Mouse (Mus musculus): ENCODE measurements around the gene Zrsr1. TPM values are rescaled to one million over a fixed set of nuclear protein-coding genes. Genes with fewer than 3 reads are reported as not detected.
A peak's percentile ranks its signal among the peaks of the same experiment; 100 is the strongest.

Gene Zrsr1
- total RNA-seq, 2 experiments from 2014 or later: 11.2 to 17.6 TPM

- DNase-seq: no peak
- intact Hi-C loops (cut with DNase I): loop anchor here (10.0 kb wide), 1 partner anchor 735 kb away; no protein-coding TSS in a partner anchor
These were observed 2.3 kb upstream of the Zrsr1 start for GRCm38 (mm10) chr11:22969486-22969885.

DNA sequence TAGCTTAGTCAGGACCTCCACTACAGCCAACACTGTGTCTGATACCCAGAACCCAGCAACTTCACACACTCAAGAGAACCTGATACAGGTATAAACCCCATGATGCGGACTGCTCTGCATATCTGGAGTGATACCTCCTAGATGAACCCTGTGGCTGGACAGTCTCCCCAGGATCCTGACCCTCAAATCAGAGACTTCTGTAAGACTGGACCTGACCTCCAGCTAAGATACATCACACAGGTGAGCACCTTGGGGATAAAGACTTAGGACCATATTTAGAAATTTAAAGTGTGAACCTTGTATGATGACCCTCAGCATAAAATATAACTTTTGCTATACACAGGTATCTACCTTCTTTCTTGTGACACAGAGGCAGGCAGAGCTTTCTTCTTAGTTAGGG is 1.3 kb upstream of the Zrsr1 start:
- intact Hi-C loops (cut with DNase I): loop anchor here (5.0 kb wide), 1 partner anchor 338 kb away; no protein-coding TSS in a partner anchor
- DNase-seq: no peak

GRCm38 (mm10) chr11:22972746-22973526 is 1.1 kb downstream of the Zrsr1 start:
- peak; percentile 69 to 82 for DNase-seq
- intact Hi-C loops (cut with DNase I): loop anchor here (5.0 kb wide), 1 partner anchor 341 kb away; no protein-coding TSS in a partner anchor

DNA sequence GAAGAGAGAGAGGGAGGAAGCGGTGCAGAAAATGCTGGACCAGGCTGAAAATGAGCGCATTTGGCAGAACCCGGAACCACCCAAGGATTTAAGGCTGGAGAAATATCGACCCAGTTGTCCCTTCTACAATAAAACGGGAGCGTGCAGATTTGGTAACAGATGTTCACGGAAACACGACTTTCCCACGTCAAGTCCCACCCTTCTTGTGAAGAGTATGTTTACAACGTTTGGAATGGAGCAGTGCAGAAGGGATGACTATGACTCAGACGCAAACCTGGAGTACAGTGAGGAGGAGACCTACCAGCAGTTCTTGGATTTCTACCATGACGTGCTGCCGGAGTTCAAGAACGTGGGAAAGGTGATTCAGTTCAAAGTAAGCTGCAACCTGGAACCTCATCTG is 1.8 kb downstream of the Zrsr1 start:
- intact Hi-C loops (cut with DNase I): loop anchor here (5.0 kb wide), 1 partner anchor 341 kb away; no protein-coding TSS in a partner anchor

GRCm38 (mm10) chr11:22978215-22978614 is 6.4 kb downstream of the Zrsr1 start:
- intact Hi-C loops (cut with DNase I): no loop called here
- DNase-seq: no peak

More for the DNA sequence above, 1.8 kb downstream of the Zrsr1 start:
- DNase-seq: no peak

GRCm38 (mm10) chr11:22978711-22979110 is 6.9 kb downstream of the Zrsr1 start:
- no peak for DNase-seq

DNA sequence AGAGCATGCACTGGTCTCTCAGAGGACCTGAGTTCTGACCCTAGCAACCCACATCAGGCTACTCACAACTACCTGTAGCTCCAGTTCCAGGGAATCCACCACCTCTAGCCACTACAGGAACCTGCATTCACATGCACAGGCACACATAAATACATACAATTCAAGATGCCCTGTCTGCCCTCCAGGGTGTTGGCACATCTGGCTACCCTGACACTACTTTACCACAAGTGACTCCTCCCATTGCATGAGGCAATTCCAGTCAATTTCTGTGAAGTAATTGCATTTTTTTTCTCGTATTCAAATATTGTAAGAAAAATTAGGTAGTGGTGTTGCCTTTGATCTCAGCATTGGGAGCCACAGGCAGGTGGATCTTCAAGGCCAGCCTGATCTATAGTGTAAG is 7.4 kb downstream of the Zrsr1 start:
- no peak for DNase-seq
- intact Hi-C loops (cut with DNase I): no loop called here

More at GRCm38 (mm10) chr11:22978711-22979110, 6.9 kb downstream of the Zrsr1 start:
- intact Hi-C loops (cut with DNase I): no loop called here

DNA sequence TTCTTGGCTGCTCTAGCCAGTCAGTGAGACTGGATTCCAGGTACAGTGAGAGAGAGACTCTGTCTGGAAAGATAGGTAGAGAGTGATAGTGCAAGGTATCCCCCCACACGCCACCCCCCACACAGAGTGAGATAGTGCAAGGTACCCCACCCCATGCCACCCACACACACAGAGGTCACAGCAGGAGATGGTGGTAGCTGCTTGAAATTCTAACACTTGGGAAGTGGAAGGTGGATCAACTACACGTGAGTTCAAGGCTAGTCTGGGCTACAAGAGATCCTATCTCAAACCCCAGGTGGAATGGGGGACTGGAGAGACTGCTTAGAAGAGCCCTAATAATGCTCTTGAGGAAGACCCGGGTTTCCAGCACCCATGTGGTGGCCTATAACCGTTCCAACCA is 9.2 kb downstream of the Zrsr1 start:
- intact Hi-C loops (cut with DNase I): loop anchor here (2.0 kb wide), 1 partner anchor 278 kb away; no protein-coding TSS in a partner anchor
- no peak for DNase-seq

DNA sequence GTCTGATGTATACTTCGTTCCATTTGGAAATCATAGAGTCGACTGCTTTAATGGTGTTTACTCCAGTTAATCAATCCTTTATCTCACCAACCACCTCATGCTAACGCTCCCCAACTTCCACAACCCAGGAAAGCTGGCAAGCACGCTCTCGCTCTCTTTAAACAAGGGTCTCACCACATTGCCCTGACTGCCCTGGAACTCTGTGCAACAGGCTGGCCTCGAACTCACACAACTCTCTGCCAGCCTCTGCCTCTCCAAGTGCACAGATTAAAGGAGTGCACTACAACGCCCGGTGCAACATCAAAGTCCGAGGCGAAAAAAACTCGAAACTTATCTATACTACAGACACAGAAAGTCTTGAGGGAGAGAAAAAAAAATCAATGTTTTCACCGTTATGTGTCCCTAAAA is 9.7 kb downstream of the Zrsr1 start:
- intact Hi-C loops (cut with DNase I): loop anchor here (2.0 kb wide), 1 partner anchor 277 kb away; no protein-coding TSS in a partner anchor
- no peak for DNase-seq

GRCm38 (mm10) chr11:22981984-22982757 is 10.4 kb downstream of the Zrsr1 start, which contains the start of the genes Gm28048 and Commd1:
Gm28048 (minus strand) TSS chr11:22982090.
Commd1 (minus strand) TSS chr11:22982382.
- intact Hi-C loops (cut with DNase I): loop anchor here (2.0 kb wide), 1 partner anchor 277 kb away; no protein-coding TSS in a partner anchor
- DNase-seq: peak; percentile 98

DNA sequence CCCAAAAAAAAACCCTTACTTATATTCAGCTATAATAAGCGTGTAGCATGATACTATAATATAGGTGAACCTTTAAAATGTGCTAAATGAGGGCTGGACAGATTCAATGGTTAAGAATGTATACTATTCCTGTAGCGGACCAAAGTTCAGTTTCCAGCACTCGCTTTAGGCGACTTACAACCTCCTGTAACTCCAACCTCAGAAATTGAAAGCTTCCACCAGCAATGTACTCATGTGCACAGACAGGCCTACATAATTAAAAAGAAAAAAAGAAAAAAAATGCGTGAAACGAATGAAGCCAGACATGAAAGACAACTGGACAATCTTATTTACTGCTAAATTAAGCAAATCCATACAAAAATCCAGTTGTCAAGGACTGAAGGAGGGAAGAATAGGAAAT is 11.0 kb downstream of the Zrsr1 start:
- DNase-seq: no peak
- intact Hi-C loops (cut with DNase I): no loop called here

- DNase-seq: no peak
- intact Hi-C loops (cut with DNase I): no loop called here
These were observed 13.7 kb downstream of the Zrsr1 start for GRCm38 (mm10) chr11:22985510-22985909.

DNA sequence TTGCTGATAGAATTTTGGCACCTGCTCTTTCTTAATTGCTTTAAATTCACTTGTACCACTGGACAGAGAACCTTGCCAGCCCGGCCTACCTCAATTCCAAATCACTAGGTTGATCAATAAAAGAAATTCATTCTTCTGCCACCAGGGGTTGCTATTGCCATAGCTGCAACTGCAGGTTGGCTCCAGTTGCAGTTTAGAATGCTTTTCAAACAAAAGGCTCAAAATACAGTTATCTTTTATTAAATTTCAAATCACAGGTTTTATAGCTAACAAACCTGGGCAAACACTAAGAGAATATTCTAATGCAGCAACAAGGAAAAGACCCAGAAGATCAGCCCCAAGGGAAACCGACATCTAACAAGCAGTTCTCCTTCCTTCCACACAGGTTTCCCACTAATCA is 15.6 kb downstream of the Zrsr1 start:
- DNase-seq: no peak
- intact Hi-C loops (cut with DNase I): loop anchor here (2.0 kb wide), 1 partner anchor 285 kb away; no protein-coding TSS in a partner anchor

GRCm38 (mm10) chr11:22989786-22990185 is 18.0 kb downstream of the Zrsr1 start:
- intact Hi-C loops (cut with DNase I): no loop called here
- DNase-seq: no peak

DNA sequence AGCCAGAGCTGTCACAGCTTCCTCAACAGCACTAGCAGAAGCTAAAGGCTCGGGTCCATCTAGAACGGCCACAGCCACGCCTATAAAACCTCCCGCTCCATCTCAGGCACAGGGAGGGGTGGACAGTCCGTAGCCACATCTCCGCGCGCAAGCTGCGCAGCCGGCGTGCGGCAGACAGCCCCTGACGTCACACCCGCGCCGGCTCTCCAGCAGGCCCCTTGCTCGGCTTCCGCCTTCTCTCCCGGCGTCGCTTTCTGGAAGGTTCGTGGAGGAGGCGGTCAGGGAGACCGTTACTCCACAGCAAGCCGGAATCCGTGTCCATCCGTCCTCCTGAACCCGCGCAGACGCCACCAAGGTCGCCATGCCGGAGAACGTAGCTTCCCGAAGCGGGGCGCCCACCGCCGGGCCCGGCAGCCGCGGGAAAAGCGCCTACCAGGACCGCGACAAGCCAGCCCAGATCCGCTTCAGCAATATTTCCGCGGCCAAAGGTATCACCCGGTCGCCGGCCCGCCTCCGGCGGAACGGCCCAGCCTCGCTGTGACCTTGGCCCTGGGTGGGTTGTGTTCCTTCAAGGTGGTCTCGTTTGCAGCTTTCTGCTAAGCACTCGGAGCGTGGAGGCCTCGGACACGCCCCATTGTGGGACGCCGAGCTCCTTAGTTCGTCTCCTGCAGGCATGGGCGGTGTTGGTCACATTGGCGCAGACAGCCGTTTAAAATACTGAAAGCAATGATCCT is 18.8 kb downstream of the Zrsr1 start, which contains the start of gene Cct4:
TSS of gene Cct4 (plus strand) at position 127 of the 734 bp plus-strand sequence.
- DNase-seq: peak; percentile 87 to 89
- intact Hi-C loops (cut with DNase I): no loop called here

DNA sequence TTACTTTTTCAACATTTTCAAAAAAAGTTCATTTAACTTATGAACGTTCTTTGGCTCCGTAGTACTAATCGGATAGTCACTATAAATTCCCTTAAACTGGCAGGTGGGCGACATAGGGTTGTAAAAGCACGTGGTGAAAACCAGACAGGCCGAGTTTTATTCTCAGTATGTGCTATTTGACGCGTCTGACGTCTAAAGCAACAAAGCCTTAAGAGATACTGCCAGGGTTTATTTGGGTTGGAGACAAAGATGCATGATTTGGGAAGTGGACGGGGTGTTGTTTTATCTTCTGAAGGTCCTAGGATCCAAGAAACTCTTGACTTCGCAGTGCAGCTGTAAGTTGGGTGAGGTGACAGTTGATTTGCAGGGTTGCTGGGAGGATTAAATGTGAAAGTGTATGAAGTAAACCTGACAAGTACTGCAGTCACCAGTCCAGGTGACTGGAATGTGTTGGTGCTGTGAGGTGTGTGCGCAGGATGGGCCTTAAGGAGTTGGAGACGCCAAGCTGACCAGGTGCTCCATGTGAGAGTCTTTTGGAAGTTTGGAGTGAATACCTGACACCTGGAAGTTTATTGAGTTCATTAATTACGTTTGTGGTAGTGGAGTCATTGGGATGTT is 19.5 kb downstream of the Zrsr1 start:
- no peak for DNase-seq
- intact Hi-C loops (cut with DNase I): no loop called here

GRCm38 (mm10) chr11:22994271-22994670 is 22.5 kb downstream of the Zrsr1 start:
- intact Hi-C loops (cut with DNase I): no loop called here
- DNase-seq: no peak

DNA sequence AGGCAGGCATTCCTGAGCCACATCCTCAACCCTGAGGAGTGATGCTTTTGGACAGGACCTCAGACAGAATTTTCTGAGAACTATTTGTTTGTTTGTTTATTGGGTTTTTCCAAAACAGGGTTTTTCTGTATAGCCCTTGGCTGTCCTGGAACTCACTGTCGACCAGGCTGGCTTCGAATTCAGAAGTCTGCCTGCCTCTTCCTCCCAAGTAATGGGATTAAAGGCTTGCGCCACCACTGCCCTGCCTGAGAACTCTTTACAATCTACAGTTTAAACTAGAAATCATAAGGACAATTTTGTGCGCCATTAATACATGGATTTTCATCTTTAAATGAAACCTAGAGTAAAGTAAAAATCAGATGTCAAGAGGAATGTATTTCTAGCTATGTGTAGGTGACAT is 23.7 kb downstream of the Zrsr1 start:
- intact Hi-C loops (cut with DNase I): no loop called here

GRCm38 (mm10) chr11:22998308-22998707 is 26.5 kb downstream of the Zrsr1 start:
- DNase-seq: no peak
- intact Hi-C loops (cut with DNase I): no loop called here

More for the DNA sequence above, 23.7 kb downstream of the Zrsr1 start:
- DNase-seq: no peak

GRCm38 (mm10) chr11:23005276-23005675 is 33.5 kb downstream of the Zrsr1 start:
- intact Hi-C loops (cut with DNase I): loop anchor here (5.0 kb wide), 1 partner anchor 147 kb away; no protein-coding TSS in a partner anchor
- no peak for DNase-seq
